Mouse (Mus musculus): ENCODE measurements around the gene Cdh1.
"Not testable (repeated sequence)": the region's sequence is repeated elsewhere in the genome, so short reads cannot be mapped to it uniquely, and the experiment has no call there.

The Cdh1 gene

GRCm38 (mm10) chr8:106592458-106592857, 10.7 kb upstream of the Cdh1 start:
- DNase-seq (ENCODE audit: low read depth, low spot score), result no peak

DNA sequence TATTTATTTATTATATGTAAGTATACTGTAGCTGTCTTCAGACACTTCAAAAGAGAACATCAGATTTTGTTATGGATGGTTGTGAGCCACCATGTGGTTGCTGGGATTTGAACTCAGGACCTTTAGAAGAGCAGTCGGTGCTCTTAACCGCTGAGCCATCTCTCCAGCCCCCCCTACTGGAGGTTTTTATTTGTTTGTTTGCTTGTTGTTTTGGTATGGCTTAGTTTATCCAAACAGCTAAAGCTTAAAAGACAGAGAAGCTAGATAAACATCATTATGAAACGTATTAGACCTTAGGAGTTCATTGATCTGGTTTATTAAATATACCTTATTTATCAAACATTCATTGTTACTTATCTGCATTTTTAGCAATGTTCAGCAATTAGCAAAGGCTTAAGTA, 7.5 kb upstream of the Cdh1 start:
- peak; percentile 58 for DNase-seq (ENCODE audit: low read depth, low spot score)

GRCm38 (mm10) chr8:106597067-106597466, 6.1 kb upstream of the Cdh1 start:
- no peak for DNase-seq (ENCODE audit: low read depth, low spot score)

- DNase-seq (ENCODE audit: low read depth, low spot score), result peak; percentile 77
Measured at GRCm38 (mm10) chr8:106599265-106599979, 3.7 kb upstream of the Cdh1 start.

DNA sequence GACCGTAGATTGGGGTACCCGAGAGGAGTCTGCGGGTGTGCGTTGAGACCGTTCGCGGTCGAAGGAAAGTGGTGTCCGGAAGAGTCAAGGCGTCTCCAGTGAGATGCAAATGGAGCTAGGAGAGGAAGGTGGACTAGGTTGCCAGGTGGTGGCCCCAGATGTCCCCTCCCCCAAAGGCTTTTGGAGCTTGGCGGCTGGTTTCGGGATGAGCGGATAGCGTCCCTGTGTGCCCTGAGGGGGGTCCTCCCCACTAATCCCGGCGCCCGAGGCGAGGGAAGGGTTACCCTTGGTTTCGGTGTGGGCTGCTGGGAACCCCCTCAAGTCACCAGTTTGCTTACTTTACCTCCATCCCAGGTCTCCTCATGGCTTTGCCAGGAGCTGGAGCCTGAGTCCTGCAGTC, 782 bp downstream of the Cdh1 start:
- peak; percentile 61 for DNase-seq (ENCODE audit: low read depth, low spot score)

DNA sequence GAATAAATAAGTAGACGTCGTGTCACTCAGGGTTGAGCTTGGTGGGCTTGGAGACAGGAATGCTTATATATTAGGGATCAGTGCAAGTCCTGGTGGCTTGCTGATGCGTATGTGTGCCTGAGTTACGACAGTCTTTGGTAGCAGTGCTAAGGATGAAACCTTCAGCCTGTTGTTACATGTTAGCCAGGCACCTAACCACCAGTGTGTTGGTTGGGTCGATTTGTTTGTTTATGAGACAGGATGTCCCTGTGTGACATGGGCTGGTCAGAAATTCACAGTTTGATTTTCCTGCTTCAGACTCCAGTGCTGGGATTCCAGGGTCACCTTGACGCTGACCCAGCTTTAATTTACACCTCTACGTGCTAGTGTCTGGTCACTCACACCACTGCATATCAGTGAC, 2.5 kb downstream of the Cdh1 start:
- DNase-seq (ENCODE audit: low read depth, low spot score), result no peak

DNA sequence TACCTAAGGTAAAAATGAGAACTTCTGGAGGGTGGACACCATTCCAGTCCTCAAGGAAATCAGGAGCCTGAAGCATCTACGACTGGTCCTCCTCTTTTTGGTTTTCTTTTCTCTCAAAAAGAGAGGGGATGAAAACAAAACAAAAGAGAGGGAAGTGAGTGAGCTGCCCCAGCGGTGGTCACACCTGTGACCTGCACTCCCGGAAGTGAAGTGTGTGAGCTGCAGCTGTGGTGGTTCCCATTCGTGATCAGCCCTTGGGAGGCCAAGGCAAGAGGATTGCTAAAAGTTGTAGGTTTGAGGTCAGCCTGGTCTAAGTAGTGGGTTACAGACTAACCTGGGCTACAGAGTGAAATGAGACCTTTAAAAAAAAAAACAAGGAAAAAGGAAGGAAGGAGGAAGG, 3.0 kb downstream of the Cdh1 start:
- no peak for DNase-seq (ENCODE audit: low read depth, low spot score)

DNA sequence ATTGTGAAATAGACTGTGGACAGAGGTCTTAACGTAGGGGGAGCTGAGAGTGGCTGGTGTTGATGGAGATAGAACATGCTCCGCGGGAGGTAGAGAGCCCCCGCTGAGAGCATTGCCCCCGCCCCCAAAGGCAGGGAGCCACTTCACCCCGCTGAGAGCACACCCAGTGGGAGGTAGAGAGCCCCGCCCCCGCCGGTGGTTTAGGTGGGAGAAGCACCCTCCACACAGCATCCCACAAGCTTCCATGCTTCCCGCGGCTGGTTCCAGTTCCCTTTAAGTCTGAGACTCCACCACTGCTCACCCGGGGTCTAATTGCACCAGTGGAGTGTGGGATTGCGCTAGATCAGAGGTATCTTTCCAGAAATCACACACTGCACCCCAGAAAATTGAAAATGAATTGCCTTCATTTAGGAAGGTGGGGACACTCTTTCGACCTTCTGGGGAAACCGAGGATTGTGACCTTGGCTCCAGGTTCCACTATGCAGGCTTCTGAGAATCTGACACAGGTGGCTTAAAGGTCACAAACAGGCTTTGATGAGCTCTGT, 3.5 kb downstream of the Cdh1 start:
- peak; percentile 74 for DNase-seq (ENCODE audit: low read depth, low spot score)

GRCm38 (mm10) chr8:106607783-106608182, 4.6 kb downstream of the Cdh1 start:
- not testable (repeated sequence) for DNase-seq (ENCODE audit: low read depth, low spot score)

GRCm38 (mm10) chr8:106608425-106608824, 5.3 kb downstream of the Cdh1 start:
- no peak for DNase-seq (ENCODE audit: low read depth, low spot score)

DNA sequence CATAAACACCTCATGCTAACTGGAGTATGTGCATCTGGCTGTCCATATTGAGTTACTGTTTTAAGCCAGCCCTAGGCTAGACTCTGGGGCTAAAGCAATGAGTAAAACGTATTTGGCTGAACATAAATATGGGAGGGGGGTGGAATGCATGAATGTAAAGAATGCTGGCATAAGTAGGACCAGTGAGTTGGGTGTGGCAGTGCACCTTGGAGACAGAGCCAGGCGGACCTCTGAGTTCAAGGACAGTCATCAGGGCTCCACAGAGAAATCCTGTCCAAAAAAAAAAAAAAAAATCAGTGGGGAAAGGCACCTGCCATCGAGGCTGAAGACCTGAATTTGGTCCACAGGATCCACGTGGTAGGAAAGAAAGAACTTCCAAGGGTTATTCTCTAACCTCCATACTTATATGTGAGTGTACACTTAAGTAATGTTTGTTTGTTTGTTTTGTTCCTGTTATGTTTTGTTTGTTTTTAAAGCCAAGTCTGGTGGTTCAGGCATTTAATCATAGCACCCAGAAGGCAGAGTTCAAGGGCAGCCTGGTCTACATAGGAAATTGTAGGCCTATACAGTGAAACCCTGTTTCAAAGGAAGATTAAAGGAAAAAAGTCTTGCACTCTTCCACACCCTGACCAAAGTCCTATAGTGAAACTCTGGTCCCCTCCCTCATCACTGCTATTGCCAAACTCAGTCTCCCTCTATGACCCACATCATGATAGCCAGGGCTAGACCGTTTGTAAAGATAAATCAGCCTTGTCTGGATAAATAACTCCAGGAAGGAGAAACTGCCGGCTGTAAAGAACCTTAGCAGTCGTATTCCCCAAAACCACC, 6.1 kb downstream of the Cdh1 start:
- peak; percentile 87 for DNase-seq (ENCODE audit: low read depth, low spot score)

DNA sequence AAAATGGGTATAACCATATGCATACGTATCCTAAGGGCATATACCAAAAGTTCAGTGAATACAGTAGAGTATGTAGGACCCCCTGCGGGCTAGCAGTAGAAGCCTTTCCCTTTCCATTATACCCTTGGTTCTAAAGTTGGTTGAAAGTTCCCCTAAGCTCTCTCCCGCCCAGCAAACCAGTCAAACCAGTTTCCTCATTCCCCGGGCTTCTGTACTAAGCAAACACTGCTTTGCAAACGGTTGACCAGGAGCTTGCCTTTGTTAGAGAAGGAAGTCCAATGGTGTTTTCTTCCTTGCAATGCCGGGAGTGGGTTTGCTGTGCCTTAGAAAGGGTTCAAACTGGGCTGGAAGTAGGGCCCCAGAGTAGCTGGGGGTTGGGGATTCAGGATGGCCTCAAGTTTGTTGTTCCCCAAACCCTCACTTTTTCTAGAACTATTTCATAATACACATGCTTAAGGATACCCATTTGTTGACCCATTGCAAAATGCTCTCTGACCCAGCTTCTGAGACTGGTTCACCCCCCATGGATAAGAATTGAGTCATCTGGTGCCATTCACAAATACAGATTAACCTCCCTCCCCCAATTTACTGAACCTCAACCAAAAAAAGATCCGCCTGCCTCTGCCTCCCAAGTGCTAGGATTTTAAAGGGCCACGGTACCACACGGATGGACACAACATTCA, 7.9 kb downstream of the Cdh1 start:
- peak; percentile 53 for DNase-seq (ENCODE audit: low read depth, low spot score)

- no peak for DNase-seq (ENCODE audit: low read depth, low spot score)
Measured at GRCm38 (mm10) chr8:106612047-106612446, 8.9 kb downstream of the Cdh1 start.

DNA sequence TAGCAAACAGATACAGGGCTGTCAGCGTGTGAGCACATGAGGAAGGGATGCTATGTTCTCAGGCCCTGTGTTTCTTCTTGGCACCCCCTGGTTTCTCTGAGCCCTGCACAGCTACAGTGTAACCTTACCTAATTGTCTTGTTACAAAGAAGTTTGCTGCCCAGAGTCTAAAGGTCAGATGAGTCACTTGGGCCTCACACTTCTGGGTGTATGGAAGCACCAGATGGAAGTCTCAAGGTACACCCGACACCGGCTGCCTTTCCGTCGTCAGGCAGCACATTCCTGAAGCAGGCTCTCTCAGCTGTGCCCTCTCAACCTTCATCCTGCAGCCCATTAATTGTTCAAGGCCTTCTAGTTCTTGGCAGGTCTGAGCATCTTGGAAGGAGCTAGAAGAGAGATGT, 11.6 kb downstream of the Cdh1 start:
- peak; percentile 63 for DNase-seq (ENCODE audit: low read depth, low spot score)

- DNase-seq (ENCODE audit: low read depth, low spot score), result peak; percentile 88
Measured at GRCm38 (mm10) chr8:106615661-106616299, 12.6 kb downstream of the Cdh1 start.

DNA sequence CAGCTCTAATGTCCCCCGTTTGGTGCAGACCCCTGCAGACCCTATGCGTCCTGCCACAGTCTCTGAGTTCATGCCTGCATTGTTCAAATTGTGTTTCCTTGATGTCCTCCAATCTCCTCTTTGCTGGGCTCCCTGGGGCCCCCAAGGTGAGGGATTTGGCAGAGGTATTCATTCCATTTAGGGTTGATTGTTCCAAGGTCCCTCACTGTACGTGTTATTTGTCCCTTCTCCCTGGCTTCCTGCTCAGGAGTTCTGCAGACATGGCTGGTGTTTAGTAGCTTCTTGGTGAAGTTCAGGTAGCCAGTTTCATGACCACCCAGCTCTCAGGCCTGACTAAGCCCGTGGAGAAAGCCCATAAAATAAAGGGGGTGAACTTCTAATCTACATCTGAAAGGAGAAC, 13.5 kb downstream of the Cdh1 start:
- no peak for DNase-seq (ENCODE audit: low read depth, low spot score)

GRCm38 (mm10) chr8:106617196-106617595, 14.0 kb downstream of the Cdh1 start:
- DNase-seq (ENCODE audit: low read depth, low spot score), result no peak

DNA sequence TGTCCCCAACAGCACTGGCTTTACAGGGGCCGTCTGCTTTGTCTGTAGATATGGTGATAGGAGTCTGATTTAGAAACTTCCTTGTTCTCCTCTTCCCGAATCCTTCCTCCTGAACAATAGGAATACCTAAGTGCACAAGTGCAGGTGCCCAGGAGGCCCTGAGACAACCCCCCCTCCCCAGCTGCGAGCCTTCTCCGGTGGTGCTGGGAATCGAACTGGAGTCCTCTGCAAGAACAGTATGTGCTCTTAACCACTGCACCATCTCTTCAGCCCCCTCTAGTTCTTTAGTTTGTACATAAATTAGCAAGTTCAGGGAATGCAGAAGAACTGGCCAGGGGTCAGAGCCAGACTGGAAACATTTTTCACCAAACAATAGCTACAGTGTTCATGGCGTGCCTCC, 14.7 kb downstream of the Cdh1 start:
- peak; percentile 60 for DNase-seq (ENCODE audit: low read depth, low spot score)

- peak; percentile 77 for DNase-seq (ENCODE audit: low read depth, low spot score)
Measured at GRCm38 (mm10) chr8:106618324-106618723, 15.2 kb downstream of the Cdh1 start.

DNA sequence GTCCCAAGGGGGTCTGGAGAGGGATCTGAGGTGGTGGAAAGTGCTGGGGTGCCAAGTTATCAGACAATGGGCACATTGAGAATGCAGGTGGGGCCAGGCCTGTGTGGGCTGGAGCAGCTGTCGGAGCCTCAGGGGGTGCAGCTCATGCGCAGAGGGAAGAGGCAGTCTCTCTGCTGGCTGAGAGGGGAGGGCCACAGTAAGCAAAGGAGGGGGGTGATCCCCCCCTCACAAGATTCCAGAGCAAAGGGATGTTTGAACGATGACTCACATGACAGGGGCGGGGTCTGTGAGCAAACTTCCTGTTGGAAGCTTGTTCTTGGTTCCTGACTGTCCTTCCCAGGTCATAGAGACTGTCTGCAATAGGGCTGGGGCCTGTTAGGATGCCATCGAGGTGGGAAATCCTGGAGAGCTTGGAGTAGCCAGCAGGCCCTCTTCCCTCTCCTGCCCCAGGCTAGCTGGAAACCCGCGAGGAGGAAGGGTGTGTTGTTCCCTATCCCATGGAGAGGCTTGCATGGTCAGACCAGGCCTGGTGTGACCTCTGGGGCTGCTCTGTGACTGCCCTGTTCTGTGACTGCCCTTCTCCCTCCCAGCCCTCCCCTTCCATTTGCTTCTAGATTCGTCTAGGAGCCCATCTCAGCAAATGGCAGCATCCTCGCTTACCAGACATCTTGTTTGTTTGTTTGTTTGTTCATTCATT, 16.5 kb downstream of the Cdh1 start:
- peak; percentile 97 for DNase-seq (ENCODE audit: low read depth, low spot score)

- no peak for DNase-seq (ENCODE audit: low read depth, low spot score)
Measured at GRCm38 (mm10) chr8:106620488-106620887, 17.3 kb downstream of the Cdh1 start.
